Mouse (Mus musculus) heart, adult 2 months (tissue): ENCODE measurements around the gene Mdh1.

ENCODE experiments used
- CTCF ChIP-seq: fragments of 200-600 bp; IDR thresholded peaks from 2 replicates; pipeline ENCODE4 v1.8.1; 2022; ENCODE audit warnings: antibody characterized with exemption, mild to moderate bottlenecking, moderate library complexity
- EP300 ChIP-seq: fragments of 200-500 bp; IDR thresholded peaks from 2 replicates; pipeline ENCODE4 v1.6.1; 2011; ENCODE audit warnings: low read depth, low read length, control low read depth; ENCODE audit not compliant: insufficient read depth
- POLR2A ChIP-seq: fragments of 200-500 bp; IDR thresholded peaks from 2 replicates; pipeline ENCODE4 v1.6.1; 2011; ENCODE audit warnings: mild to moderate bottlenecking, low read depth, low read length, control low read depth; ENCODE audit not compliant: insufficient read depth

GRCm38 (mm10) chr11:21549052-21549451, 23.1 kb downstream of the Mdh1 start:
- TF ChIP-seq CTCF = no peak
- no peak for TF ChIP-seq EP300
- TF ChIP-seq POLR2A = no peak
